ENCODE assay signal across 8 mouse cellular contexts in the genomic region with DNA sequence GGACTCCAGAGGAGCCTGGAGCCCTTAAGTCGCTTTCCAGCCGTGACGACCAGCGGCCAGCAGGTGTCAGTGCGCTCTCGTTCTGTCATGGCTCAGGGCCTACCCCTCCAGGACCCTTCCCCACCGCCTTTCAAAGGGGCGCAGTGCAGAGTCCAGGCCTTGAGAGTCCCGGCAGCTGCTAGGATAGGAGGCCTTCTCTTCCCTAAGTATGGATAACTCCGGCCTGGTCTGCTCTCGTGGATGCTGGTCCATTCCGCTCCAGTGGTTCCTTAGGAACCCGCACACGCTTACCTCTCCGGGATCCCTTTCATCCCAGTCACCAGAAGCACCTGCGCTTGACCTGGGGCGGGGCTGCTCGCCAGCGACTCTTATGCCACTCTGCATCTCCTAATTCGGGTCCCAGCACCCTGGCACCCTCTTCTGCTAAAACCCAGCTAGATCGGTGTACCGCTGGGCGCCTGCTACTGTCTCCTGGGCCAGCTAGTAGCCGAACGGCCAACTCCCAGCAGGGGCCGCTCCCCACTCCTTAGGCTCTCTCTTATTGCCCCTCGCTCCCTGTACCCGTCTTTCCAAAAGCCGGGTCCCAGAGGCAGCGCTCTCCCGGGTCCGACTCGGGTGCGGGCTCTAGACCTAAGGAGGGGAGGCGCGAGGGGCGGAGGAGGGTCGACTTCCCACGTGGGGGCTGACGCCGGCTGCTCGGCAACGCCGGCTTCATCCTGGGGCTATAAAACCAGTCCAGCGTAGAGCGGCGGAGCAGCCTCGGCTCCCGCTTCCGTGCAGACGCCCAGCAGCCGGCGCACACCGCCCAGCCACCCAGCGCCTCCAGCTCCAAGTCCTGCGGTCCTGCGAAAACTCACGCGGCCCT. TPM values are rescaled to one million over a fixed set of nuclear protein-coding genes. Genes with fewer than 3 reads are reported as not detected.
DNase-seq lines count a peak whose midpoint lies in the region; ATAC-seq and TF ChIP-seq lines count a peak whose summit lies in the region.

No protein-coding gene starts in this region.

- peak; percentile 82 for TF ChIP-seq POLR2A in cortical plate, adult 2 months (IDR thresholded peaks at IDR 0.05; ENCODE audit: extremely low read depth, insufficient read depth, low read length)

- WGBS in intestine, embryonic 16.5 days = under 1% methylated on average over 59 of the region's 59 CpGs
- under 1% methylated on average over 59 of the region's 59 CpGs for WGBS in midbrain, embryonic 10.5 days

- peak; percentile 93 for DNase-seq in heart, adult 11 months
- no peak for DNase-seq in heart, postnatal 25 days (ENCODE audit: low spot score)
- DNase-seq in gastrocnemius, postnatal 25 days = peak; percentile 9
- DNase-seq in left cerebral cortex, postnatal 25 days (ENCODE audit: low spot score in 2 of 2) = peak; percentile 82
- peak; percentile 87 for DNase-seq in midbrain, embryonic 10.5 days (ENCODE audit: low spot score)
- peak; percentile 23 to 67 for DNase-seq in spleen, postnatal 4 days (ENCODE audit: low spot score in 2 of 2)

- intact Hi-C loops in heart, postnatal 25 days (cut with DNase I) = loop anchor here (1.0 to 5.0 kb wide), 5 partner anchors 97 to 1162 kb away; no protein-coding TSS in a partner anchor
- intact Hi-C loops in left cerebral cortex, postnatal 25 days (cut with DNase I) = loop anchor here (1.0 to 10.0 kb wide), 6 partner anchors 133 to 1163 kb away; no protein-coding TSS in a partner anchor

- H3K27ac ChIP-seq in cortical plate, adult 2 months (ENCODE audit: insufficient read depth, low read length) = no peak overlapping the region
- H3K27ac ChIP-seq in intestine, embryonic 16.5 days (ENCODE audit: low read length) = peak overlapping the region; percentile 46; the same call in 1 of the 2 replicates
- peak overlapping the region; percentile 74 for H3K27ac ChIP-seq in midbrain, embryonic 10.5 days (replicated peaks)

- H3K36me3 ChIP-seq in intestine, embryonic 16.5 days (ENCODE audit: control insufficient read depth, insufficient read depth, low read length) = no peaks in the 10 kb centered on the region
- H3K36me3 ChIP-seq in midbrain, embryonic 10.5 days = no peaks in the 10 kb centered on the region

- H3K4me3 ChIP-seq in cortical plate, adult 2 months (ENCODE audit: insufficient read depth, low read length) = peak overlapping the region; percentile 39
- H3K4me3 ChIP-seq in intestine, embryonic 16.5 days (ENCODE audit: low read length) = peak overlapping the region; percentile 68
- H3K4me3 ChIP-seq in midbrain, embryonic 10.5 days = peak overlapping the region; percentile 65

- no peaks in the 10 kb centered on the region for H3K4me1 ChIP-seq in cortical plate, adult 2 months (ENCODE audit: control insufficient read depth, insufficient read depth, low read length)
- H3K4me1 ChIP-seq in intestine, embryonic 16.5 days (ENCODE audit: control insufficient read depth, insufficient read depth, low read length) = peaks cover 32% of the 10 kb centered on the region
- H3K4me1 ChIP-seq in midbrain, embryonic 10.5 days = peaks cover 47% of the 10 kb centered on the region

- TF ChIP-seq CTCF in cortical plate, adult 2 months (IDR thresholded peaks at IDR 0.05; ENCODE audit: extremely low read depth, insufficient read depth, low read length) = peak; percentile 77

- H3K9me3 ChIP-seq in intestine, embryonic 16.5 days (ENCODE audit: control insufficient read depth, low read length) = no peaks in the 10 kb centered on the region
- H3K9me3 ChIP-seq in midbrain, embryonic 10.5 days (replicated peaks) = no peaks in the 10 kb centered on the region

- peak overlapping the region; percentile 100 for H3K4me2 ChIP-seq in intestine, embryonic 16.5 days (ENCODE audit: low read depth, low read length)

- peak; percentile 84 for ATAC-seq in intestine, embryonic 16.5 days

- peaks cover 21% of the 10 kb centered on the region for H3K27me3 ChIP-seq in intestine, embryonic 16.5 days (replicated peaks; ENCODE audit: control insufficient read depth, insufficient read depth, low read length)
- H3K27me3 ChIP-seq in midbrain, embryonic 10.5 days (ENCODE audit: low read depth, poor library complexity, severe bottlenecking) = peaks cover 60% of the 10 kb centered on the region

- peak overlapping the region; percentile 76 for H3K9ac ChIP-seq in intestine, embryonic 16.5 days (ENCODE audit: low read depth, low read length)

RNA-seq across cellular contexts. Expression of a gene that starts 0.8 kb away (rescaled TPM):
- under 1 TPM; 0.20 to 0.36 TPM for total RNA-seq in heart, postnatal 25 days (2021)
- polyA plus RNA-seq in cortical plate, adult 2 months (2012; rRNA removed) = 10.6 and 10.7 TPM in 2 replicates
- under 1 TPM; 0.49 to 0.64 TPM for total RNA-seq in gastrocnemius, postnatal 25 days (2021)
- 0.79 and 0.84 TPM in 2 replicates for polyA plus RNA-seq in intestine, embryonic 16.5 days (2015; fragmentation: Nextera tagmentation; extraction: Ambion mirVana)
- 10 to 100 TPM; 22.5 to 22.9 TPM for total RNA-seq in left cerebral cortex, postnatal 25 days (2021)
- polyA plus RNA-seq in midbrain, embryonic 10.5 days (2016; fragmentation: Nextera tagmentation; extraction: Ambion mirVana) = 0.62 and 0.71 TPM in 2 replicates

Comparison
In these comparisons a context has a peak if more than half of its experiments do, and no peak if none do; other contexts are left out.
1. RNA of a gene that starts 0.8 kb away (total RNA-seq): 22.5 to 22.9 TPM in left cerebral cortex, postnatal 25 days; 0.49 to 0.64 TPM in gastrocnemius, postnatal 25 days and 0.20 to 0.36 TPM in heart, postnatal 25 days; every median in the first group is over 10 times any median in the second.
2. Peak in every context shown above with its lines, with median percentiles within 50 percentile points of each other: H3K4me3 ChIP-seq.